12 mouse cellular contexts compared by ENCODE assay signal in the genomic region with DNA sequence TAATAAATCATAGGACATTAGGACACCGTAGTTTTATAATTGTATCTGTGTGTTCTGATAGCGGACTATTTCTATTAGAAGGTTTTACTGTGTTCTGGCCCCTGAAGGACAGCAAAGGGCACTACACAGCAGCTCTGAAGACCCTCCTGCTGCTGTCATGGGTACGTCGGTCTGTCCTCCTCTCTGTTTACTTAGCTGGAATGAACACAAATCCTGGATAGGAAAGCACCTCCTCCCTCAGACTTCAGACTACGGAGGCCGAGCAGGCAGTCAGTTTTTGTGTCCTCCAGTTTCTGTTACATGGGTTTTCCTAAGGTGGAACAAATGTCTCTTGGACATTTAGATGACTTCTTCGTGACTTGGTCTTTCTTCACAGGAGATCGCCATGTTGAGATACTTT.
"Had no signal": no experiment of that assay in that cellular context is flagged by ENCODE, and none has a peak within 500 bp of the region (broad histone marks: within the 10 kb centered on the region; RNA-seq: fewer than 3 reads in every experiment).

No protein-coding gene starts in this region.

- H3K9me3 ChIP-seq: hindbrain, embryonic 15.5 days; midbrain, embryonic 13.5 days; neural tube, embryonic 15.5 days had no signal

- H3K36me3 ChIP-seq: hindbrain, embryonic 15.5 days; limb, embryonic 13.5 days; midbrain, embryonic 13.5 days; neural tube, embryonic 15.5 days had no signal

- DNase-seq: kidney, postnatal 14 days; left cerebral cortex, postnatal 4 days; lung, adult 2 months; lung, postnatal 36 days; right cerebral cortex, adult 18-20 months; right cerebral cortex, postnatal 25 days; thymus, postnatal 4 days had no signal

- H3K4me3 ChIP-seq: hindbrain, embryonic 15.5 days; limb, embryonic 13.5 days; midbrain, embryonic 13.5 days; neural tube, embryonic 15.5 days had no signal

- ATAC-seq: lung, postnatal 0 days; midbrain, embryonic 13.5 days had no signal

- H3K27ac ChIP-seq: hindbrain, embryonic 15.5 days; limb, embryonic 13.5 days; midbrain, embryonic 13.5 days; neural tube, embryonic 15.5 days had no signal

- H3K4me2 ChIP-seq: hindbrain, embryonic 15.5 days; limb, embryonic 13.5 days; midbrain, embryonic 13.5 days; neural tube, embryonic 15.5 days had no signal

- H3K9ac ChIP-seq: hindbrain, embryonic 15.5 days; limb, embryonic 13.5 days; midbrain, embryonic 13.5 days; neural tube, embryonic 15.5 days had no signal

- H3K27me3 ChIP-seq: hindbrain, embryonic 15.5 days; limb, embryonic 13.5 days; midbrain, embryonic 13.5 days; neural tube, embryonic 15.5 days had no signal
